Comparison of ENCODE assay signal across 22 mouse cellular contexts in the genomic region with DNA sequence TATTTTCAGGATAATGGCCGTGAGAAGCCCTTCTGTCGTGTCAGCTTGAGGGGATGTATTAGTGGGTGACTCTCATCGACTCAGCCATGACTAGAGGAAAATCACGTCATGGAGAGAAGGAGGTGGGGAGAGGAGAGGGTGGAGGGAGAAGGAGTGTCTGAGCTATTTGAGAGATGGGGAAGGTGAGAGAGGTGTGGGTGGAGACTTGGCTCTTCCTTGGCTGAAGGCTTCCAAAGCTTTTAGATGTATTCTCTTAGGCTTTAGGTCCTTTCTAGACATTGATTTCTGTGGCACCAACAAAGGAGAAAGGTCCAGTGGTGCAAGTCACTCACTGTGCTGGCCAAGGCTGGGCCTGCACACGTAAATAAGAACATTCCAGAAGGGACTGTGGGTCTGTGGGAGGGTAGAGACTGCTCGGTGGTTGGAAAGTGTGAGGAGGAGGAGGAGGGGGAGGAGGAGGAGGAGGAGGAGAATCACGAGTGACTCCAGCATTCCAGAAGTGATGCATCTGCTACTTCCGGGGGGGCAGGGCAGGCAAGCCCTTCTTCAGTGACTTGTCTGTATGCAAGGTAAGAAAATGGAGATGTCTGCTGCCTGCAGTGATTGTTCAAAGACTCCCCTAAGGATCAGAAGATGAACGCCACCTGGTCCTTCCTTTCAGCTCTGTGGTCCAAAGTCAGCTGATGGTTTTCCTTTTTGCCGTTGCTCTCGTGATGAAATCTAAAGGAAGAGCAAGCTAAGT. TPM values are rescaled to one million over a fixed set of nuclear protein-coding genes. Genes with fewer than 3 reads are reported as not detected.
DNase-seq lines count a peak whose midpoint lies in the region; ATAC-seq lines count a peak whose summit lies in the region.
"Had no signal": no experiment of that assay in that cellular context is flagged by ENCODE, and none has a peak within 500 bp of the region (broad histone marks: within the 10 kb centered on the region; RNA-seq: fewer than 3 reads in every experiment).

No protein-coding gene starts in this region.

- H3K36me3 ChIP-seq in intestine, embryonic 16.5 days (ENCODE audit: control insufficient read depth, insufficient read depth, low read length), result 0 out of 2 replicates have a peak, but pooled peaks cover 6% of the 10 kb centered on the region
- peaks cover 53% of the 10 kb centered on the region for H3K36me3 ChIP-seq in limb, embryonic 10.5 days

- no peak overlapping the region for H3K4me3 ChIP-seq in intestine, embryonic 16.5 days (ENCODE audit: low read length)
- H3K4me3 ChIP-seq in limb, embryonic 10.5 days, result no peak overlapping the region
- H3K4me3 ChIP-seq: embryonic facial prominence, embryonic 15.5 days; forebrain, embryonic 10.5 days; heart, embryonic 10.5 days; hindbrain, embryonic 10.5 days; lung, embryonic 15.5 days; midbrain, embryonic 10.5 days had no signal

- intact Hi-C loops in left cerebral cortex, postnatal 4 days (cut with DNase I), result no loop called here

- DNase-seq in frontal cortex, postnatal 25 days (ENCODE audit: low spot score in 2 of 2), result no peak
- DNase-seq in left cerebral cortex, adult 18-20 months (ENCODE audit: low spot score in 2 of 2), result peak; percentile 38 to 47
- no peak for DNase-seq in left cerebral cortex, postnatal 4 days
- DNase-seq in ES-CJ7 (ENCODE audit: low read depth, low spot score) (peak; percentile 27), adipocyte (ENCODE audit: low spot score) (no peak)
- no peak for DNase-seq in limb, embryonic 10.5 days (ENCODE audit: low spot score)
- DNase-seq: adrenal gland, postnatal 36 days; cerebellum, adult 18-20 months; cerebellum, postnatal 25 days; layer of hippocampus, postnatal 36 days; thymus, adult 2 months had no signal

- ATAC-seq in frontal cortex, adult (ENCODE audit: low TSS enrichment), result peak; percentile 74
- ATAC-seq in intestine, embryonic 16.5 days, result no peak
- ATAC-seq: hindbrain, postnatal 0 days had no signal

- no peaks in the 10 kb centered on the region for H3K9me3 ChIP-seq in intestine, embryonic 16.5 days (ENCODE audit: control insufficient read depth, low read length)
- no peaks in the 10 kb centered on the region for H3K9me3 ChIP-seq in limb, embryonic 10.5 days (replicated peaks)
- H3K9me3 ChIP-seq: embryonic facial prominence, embryonic 15.5 days; forebrain, embryonic 10.5 days; heart, embryonic 10.5 days; lung, embryonic 15.5 days had no signal

- peaks cover 18% of the 10 kb centered on the region for H3K4me1 ChIP-seq in intestine, embryonic 16.5 days (ENCODE audit: control insufficient read depth, insufficient read depth, low read length)
- H3K4me1 ChIP-seq in limb, embryonic 10.5 days, result 0 out of 2 replicates have a peak, but pooled peaks cover 5% of the 10 kb centered on the region
- H3K4me1 ChIP-seq: embryonic facial prominence, embryonic 15.5 days; lung, embryonic 15.5 days had no signal

- peak overlapping the region; percentile 42; the same call in 1 of the 2 replicates for H3K27ac ChIP-seq in intestine, embryonic 16.5 days (ENCODE audit: low read length)
- H3K27ac ChIP-seq in limb, embryonic 10.5 days, result no peak overlapping the region
- H3K27ac ChIP-seq: embryonic facial prominence, embryonic 15.5 days; forebrain, embryonic 10.5 days; heart, embryonic 10.5 days; hindbrain, embryonic 10.5 days; hindbrain, postnatal 0 days; liver, embryonic 14.5 days; lung, embryonic 15.5 days; macrophage; midbrain, embryonic 10.5 days had no signal

- WGBS in intestine, embryonic 16.5 days, result 54% methylated on average over 11 of the region's 11 CpGs
- 72% methylated on average over 11 of the region's 11 CpGs for WGBS in limb, embryonic 10.5 days

- no peak overlapping the region for H3K9ac ChIP-seq in intestine, embryonic 16.5 days (ENCODE audit: low read depth, low read length)
- H3K9ac ChIP-seq: embryonic facial prominence, embryonic 15.5 days; liver, embryonic 14.5 days; lung, embryonic 15.5 days had no signal

- no peaks in the 10 kb centered on the region for H3K27me3 ChIP-seq in intestine, embryonic 16.5 days (replicated peaks; ENCODE audit: control insufficient read depth, insufficient read depth, low read length)
- no peaks in the 10 kb centered on the region for H3K27me3 ChIP-seq in limb, embryonic 10.5 days (ENCODE audit: low read depth, poor library complexity, severe bottlenecking)
- H3K27me3 ChIP-seq: embryonic facial prominence, embryonic 15.5 days; lung, embryonic 15.5 days had no signal

- H3K4me2 ChIP-seq in intestine, embryonic 16.5 days (ENCODE audit: low read depth, low read length), result no peak overlapping the region
- H3K4me2 ChIP-seq: embryonic facial prominence, embryonic 15.5 days; lung, embryonic 15.5 days had no signal

RNA-seq across cellular contexts. Expression of gene Entpd7, which starts 9.7 kb away (rescaled TPM):
- 10 to 100 TPM; 17.9 to 18.2 TPM for total RNA-seq in left cerebral cortex, adult 18-20 months (2021)
- total RNA-seq in left cerebral cortex, postnatal 4 days (2021), result 10 to 100 TPM; 26.2 to 26.3 TPM
- 27.6 and 36.9 TPM in 2 replicates for polyA plus RNA-seq in intestine, embryonic 16.5 days (2015; fragmentation: Nextera tagmentation; extraction: Ambion mirVana)
- polyA plus RNA-seq in limb, embryonic 10.5 days (2016; fragmentation: Nextera tagmentation; extraction: Ambion mirVana), result 9.4 and 12.7 TPM in 2 replicates

RNA-seq across cellular contexts. Expression of gene Slc25a28, which starts 24.5 kb away (rescaled TPM):
- total RNA-seq in left cerebral cortex, adult 18-20 months (2021), result 10 to 100 TPM; 46.6 to 52.1 TPM
- total RNA-seq in left cerebral cortex, postnatal 4 days (2021), result 10 to 100 TPM; 48.8 to 50.7 TPM
- polyA plus RNA-seq in intestine, embryonic 16.5 days (2015; fragmentation: Nextera tagmentation; extraction: Ambion mirVana), result 19.5 and 20.0 TPM in 2 replicates
- 10.8 and 12.7 TPM in 2 replicates for polyA plus RNA-seq in limb, embryonic 10.5 days (2016; fragmentation: Nextera tagmentation; extraction: Ambion mirVana)

RNA-seq across cellular contexts. Expression of gene Cutc, which starts 53.6 kb away (rescaled TPM):
- total RNA-seq in left cerebral cortex, adult 18-20 months (2021), result 1 to 10 TPM; 5.1 to 6.7 TPM
- 1 to 10 TPM; 2.2 to 4.3 TPM for total RNA-seq in left cerebral cortex, postnatal 4 days (2021)
- 23.5 and 25.6 TPM in 2 replicates for polyA plus RNA-seq in intestine, embryonic 16.5 days (2015; fragmentation: Nextera tagmentation; extraction: Ambion mirVana)
- polyA plus RNA-seq in limb, embryonic 10.5 days (2016; fragmentation: Nextera tagmentation; extraction: Ambion mirVana), result 12.3 and 13.1 TPM in 2 replicates

RNA-seq across cellular contexts. Expression of gene Cox15, which starts 53.6 kb away (rescaled TPM):
- 10 to 100 TPM; 14.9 to 17.8 TPM for total RNA-seq in left cerebral cortex, adult 18-20 months (2021)
- total RNA-seq in left cerebral cortex, postnatal 4 days (2021), result 10 to 100 TPM; 17.6 to 18.3 TPM
- polyA plus RNA-seq in intestine, embryonic 16.5 days (2015; fragmentation: Nextera tagmentation; extraction: Ambion mirVana), result 18.6 and 21.7 TPM in 2 replicates
- polyA plus RNA-seq in limb, embryonic 10.5 days (2016; fragmentation: Nextera tagmentation; extraction: Ambion mirVana), result 14.6 and 15.4 TPM in 2 replicates

Comparison
In these comparisons a context has a peak if more than half of its experiments do, and no peak if none do; other contexts are left out.
1. DNase-seq: peak in left cerebral cortex, adult 18-20 months (2 of 2) and ES-CJ7 (single experiment); none in frontal cortex, postnatal 25 days (0 of 2), left cerebral cortex, postnatal 4 days (single experiment), limb, embryonic 10.5 days (single experiment) and adipocyte (single experiment).